Mouse (Mus musculus) c-Kit-negative CD71-positive TER-119-positive erythroid progenitor cells, embryonic 14.5 days (primary cell): Measurements from ENCODE around the gene Prkd3.

ENCODE experiments used
- DNase-seq: peaks from one replicate; pipeline ENCODE4 v3.0.0-alpha.2; 2013; ENCODE audit warnings: low read depth, low spot score

Gene Prkd3

GRCm38 (mm10) chr17:79013625-79014024 is 7.0 kb downstream of the Prkd3 start:
- DNase-seq = no peak

DNA sequence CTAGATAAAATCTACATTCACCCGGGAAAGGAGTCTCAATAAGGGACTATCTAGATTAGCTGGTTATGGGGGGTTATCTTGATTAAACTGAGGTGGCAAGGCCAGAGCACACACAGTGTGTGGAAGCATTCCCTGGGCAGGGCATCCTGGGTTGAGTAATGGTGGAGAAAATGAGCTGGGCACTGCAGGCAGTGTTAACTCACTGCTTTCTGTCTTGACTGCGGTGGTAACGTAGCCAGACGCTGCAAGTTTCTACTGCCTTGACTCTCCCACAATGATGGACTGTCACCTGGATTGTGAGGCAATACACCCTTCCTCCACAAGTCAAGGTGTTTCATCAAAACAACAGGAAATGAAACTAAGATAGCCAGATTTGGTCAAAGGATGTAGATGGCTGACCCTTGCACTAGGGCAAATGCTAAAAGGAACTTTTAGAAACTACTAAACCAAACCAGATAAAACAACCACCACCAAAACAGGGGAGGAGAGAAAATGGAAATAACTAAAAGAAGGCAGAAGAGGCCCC is 20.8 kb downstream of the Prkd3 start:
- no peak for DNase-seq

DNA sequence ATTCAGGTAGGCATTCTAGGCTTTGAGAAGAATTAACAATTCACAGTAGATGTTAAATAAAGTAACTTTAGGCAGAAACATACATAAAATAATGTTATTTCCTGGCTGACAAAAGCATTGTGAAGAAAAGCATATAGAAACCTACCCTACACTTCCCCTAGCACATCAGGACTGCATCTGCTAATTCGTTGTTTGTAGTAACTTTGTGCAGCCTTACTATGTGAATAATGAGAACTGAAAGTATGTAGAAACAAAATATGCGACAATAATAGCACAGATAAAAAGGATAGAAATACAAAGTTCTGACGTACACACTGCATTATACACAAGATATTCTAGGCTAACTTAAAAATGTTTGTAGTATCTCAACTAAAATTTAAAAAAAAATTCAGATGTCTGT is 21.4 kb downstream of the Prkd3 start:
- no peak for DNase-seq

DNA sequence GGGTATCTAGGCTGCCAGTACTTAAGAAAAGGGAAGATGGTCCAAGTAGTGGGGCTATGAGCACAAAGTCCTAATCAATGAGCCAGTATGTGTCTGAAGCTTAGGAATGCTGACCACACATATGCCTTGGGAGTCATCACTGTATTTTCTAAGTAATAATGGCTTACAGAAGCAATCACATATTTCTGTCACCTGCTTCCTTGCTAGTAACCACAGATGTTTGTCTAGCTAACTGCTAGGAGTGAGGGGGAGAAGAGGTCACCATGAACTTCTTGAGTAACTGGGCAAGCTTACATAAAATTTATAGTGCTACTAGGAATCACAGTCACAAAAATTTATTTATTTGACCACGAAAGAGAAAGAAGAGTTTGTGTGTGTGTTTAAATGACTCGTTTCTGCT is 22.5 kb downstream of the Prkd3 start:
- no peak for DNase-seq

GRCm38 (mm10) chr17:78994931-78995820 is 25.4 kb downstream of the Prkd3 start:
- no peak for DNase-seq

DNA sequence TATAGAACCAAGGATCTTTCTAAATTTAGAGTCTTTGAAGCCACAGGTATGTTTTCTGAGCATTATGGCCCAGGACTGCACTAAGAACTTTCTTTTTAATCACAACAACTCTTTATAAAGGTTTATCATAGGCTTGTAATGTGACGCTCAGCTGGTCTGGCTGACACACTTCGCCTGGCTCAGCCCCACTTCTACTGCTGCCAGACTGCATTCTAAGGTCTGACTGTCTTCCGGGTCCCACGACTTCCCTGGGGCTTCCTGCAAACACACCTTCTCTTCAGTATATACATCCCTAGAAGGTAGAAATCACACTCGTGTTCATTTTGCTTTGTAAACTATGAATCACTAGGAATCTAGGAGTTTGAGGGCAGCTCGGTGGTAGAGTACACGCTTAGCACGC is 26.2 kb downstream of the Prkd3 start:
- no peak for DNase-seq

DNA sequence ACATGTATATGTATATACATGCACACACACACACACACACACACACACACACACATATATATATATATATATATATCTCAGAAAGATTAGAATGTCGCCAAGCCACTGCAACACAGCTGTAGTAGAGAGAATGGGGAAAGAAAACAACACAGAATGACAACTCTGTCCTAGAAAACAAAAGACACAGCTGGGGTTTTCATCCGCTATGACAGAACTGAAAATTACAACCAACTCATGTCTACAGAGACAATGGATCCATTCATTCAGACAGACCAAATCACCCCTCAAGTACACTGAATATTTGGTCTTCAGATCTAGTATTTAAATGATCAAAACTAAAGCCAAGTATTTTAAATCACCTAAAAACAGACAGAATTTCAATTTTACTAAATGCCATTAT is 26.9 kb downstream of the Prkd3 start:
- DNase-seq = no peak

GRCm38 (mm10) chr17:78992303-78993027 is 28.2 kb downstream of the Prkd3 start:
- no peak for DNase-seq

DNA sequence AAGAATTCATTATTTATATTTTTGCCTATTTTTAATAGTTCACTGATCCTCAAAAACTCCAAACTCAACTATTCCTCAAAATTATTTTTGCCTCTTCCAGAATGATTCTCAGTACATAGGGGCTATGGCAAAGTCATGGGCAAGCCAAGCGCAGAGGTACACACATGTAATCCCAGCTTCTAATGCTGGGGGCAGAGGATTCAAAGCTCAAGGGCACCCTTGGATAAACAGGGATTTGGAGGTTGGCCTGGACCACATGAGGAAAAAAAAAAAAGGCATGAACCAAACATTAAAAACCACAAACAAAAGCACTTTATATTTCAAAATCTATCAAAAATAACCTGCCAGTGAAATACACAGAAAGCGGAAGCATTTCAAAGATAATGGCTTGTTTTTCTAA is 29.1 kb downstream of the Prkd3 start:
- DNase-seq = no peak

DNA sequence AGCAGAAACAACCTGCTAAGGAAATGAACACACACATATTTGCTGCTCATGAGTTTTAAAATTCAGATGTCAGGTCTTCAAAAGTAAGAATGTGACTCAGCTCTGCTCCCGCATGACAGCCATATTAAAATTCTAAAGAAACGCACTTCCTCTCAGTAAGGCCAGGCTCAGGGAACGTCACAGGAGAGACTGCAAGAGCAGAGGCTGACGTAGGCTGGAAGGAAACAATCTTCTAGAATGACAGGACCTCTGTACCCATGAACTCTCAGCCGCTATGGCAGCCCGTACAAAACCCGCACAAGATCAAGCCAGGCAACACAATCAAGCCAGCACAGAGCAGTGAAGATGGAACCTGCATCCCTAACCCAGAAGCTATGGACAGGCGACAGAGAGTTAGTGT is 31.6 kb downstream of the Prkd3 start:
- no peak for DNase-seq

GRCm38 (mm10) chr17:78983736-78984135 is 36.9 kb downstream of the Prkd3 start:
- DNase-seq = no peak

- DNase-seq = no peak
Observed at GRCm38 (mm10) chr17:78983166-78983565, 37.5 kb downstream of the Prkd3 start.

- no peak for DNase-seq
Observed at GRCm38 (mm10) chr17:78968500-78968899, 52.1 kb downstream of the Prkd3 start.

DNA sequence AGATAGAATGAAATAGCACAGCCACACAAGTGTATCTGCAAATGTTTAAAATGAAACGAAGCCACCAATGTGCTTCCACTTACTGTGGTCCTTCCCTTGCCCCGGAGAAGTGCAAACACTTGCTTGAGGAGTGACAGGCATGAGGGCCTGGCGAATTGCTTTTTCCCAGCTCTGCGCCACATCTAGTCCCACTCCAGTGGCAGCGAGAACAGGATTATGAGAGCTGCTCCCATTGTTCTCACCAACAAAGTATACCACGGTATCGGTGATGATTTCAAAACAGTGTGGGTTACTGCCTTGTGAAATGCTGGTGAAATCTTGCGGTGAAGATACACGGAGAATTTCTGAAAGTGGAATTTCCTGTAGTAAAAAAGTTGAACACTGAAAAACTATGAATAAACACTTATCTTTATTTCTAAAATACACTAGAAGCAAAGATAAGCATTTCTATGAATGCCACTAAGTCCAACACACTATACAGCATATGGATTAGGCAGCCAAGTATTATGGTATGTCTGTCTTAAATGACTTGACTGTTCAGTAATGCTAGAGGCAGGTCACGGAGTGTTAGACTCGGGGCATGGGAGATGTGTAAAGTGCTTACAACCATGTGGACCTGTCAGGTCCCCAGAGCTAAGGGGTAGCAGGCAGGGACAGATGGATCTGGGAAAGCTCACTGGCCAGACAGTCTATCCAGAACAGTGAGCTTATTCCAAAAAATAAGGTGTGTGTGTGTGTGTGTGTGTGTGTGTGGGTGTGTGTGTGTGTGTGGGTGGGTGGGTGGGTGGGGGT is 54.3 kb downstream of the Prkd3 start:
- no peak for DNase-seq

- DNase-seq = no peak
Observed at GRCm38 (mm10) chr17:78964387-78964786, 56.2 kb downstream of the Prkd3 start.

GRCm38 (mm10) chr17:78959473-78959872 is 61.1 kb downstream of the Prkd3 start:
- DNase-seq = no peak

DNA sequence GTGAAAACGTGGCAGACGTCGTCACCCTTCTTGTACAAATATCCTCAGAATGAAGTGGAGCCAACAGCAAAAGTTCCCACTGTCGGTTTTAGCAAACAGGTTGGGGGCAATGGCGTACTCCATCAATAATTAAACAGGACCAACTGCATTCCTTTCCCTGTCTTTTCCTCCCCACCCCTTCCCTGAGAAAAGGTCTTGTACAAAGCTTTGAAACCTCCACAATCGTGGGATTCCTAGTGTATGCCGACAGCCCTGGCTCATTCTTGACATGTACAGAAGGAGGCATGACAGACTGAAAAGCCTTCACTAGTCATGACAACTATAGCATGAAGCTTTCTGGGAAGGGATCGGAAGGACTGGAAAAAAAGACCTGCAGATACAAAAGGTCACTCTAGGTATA is 67.4 kb downstream of the Prkd3 start:
- DNase-seq = no peak

- no peak for DNase-seq
Observed at GRCm38 (mm10) chr17:78952070-78952469, 68.5 kb downstream of the Prkd3 start.

DNA sequence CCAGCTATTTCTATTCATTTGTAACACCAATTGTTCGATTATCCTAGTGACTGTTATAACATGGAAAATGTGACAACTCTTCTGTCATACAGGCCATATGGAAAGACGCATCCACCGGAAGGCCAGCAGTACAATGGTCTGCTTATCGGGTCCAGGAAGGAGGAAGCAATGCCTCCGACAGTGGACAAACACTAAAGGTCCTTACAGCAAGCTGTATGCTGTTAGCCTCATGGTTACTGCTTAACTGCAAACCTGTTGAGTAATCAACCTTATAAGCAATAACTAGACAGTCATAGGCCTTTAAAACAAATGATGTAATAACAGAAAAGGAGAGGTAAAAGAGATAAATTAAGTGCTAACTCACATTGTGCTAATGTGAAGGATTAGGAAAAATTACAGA is 69.4 kb downstream of the Prkd3 start:
- DNase-seq = no peak

- no peak for DNase-seq
Observed at GRCm38 (mm10) chr17:78942579-78942978, 78.0 kb downstream of the Prkd3 start.

- DNase-seq = no peak
Observed at GRCm38 (mm10) chr17:78938927-78939326, 81.7 kb downstream of the Prkd3 start.
